Mouse (Mus musculus) adrenal gland, adult 18-20 months (tissue): ENCODE results near the gene Iqcf5. TPM values are rescaled to one million over a fixed set of nuclear protein-coding genes. Genes with fewer than 3 reads are reported as not detected.
A peak's percentile ranks its signal among the peaks of the same experiment; 100 is the strongest.

Experiments used
- DNase-seq, 2 experiments: peaks; one replicate each; pipeline ENCODE4 v3.0.0; 2021 to 2022; ENCODE audit warnings: low spot score in 2 of 2
- long read RNA-seq, 2 experiments: library from polyadenylated mRNA; stranded (forward); transcript quantifications; one replicate each; pipeline ENCODE4 v2.0.0; 2021
- total RNA-seq, 2 experiments: library from RNA; stranded (reverse); gene quantifications; 1 replicate in 1 of 2; 2 replicates in 1 of 2; pipeline ENCODE4 v1.2.3; 2021

Iqcf5 gene
- total RNA-seq: not detected
- long read RNA-seq, experiment 1: 0 reads
- long read RNA-seq, experiment 2: 0 reads

DNA sequence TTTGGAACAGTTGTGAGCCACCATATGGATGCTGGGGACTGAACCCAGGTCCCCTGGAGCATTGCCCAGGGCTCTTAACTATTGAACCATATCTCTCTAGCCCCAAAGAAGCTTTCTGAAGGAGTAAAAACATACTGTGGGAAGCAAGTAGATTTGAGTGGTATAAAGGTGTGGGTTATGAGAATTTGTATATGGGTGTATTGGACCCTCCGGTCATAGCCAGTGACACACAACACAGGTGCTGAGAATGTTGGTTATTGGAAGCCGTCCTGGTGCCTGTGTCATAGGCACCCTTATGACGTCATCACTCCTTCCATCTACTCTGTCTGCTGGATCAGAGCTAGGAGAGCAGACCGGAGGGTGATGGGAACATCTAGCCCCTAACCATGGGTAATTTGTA lies at the start of gene Iqcf5:
TSS of gene Iqcf5 (plus strand) at position 301 of the 400 bp plus-strand sequence.
- no peak for DNase-seq

DNA sequence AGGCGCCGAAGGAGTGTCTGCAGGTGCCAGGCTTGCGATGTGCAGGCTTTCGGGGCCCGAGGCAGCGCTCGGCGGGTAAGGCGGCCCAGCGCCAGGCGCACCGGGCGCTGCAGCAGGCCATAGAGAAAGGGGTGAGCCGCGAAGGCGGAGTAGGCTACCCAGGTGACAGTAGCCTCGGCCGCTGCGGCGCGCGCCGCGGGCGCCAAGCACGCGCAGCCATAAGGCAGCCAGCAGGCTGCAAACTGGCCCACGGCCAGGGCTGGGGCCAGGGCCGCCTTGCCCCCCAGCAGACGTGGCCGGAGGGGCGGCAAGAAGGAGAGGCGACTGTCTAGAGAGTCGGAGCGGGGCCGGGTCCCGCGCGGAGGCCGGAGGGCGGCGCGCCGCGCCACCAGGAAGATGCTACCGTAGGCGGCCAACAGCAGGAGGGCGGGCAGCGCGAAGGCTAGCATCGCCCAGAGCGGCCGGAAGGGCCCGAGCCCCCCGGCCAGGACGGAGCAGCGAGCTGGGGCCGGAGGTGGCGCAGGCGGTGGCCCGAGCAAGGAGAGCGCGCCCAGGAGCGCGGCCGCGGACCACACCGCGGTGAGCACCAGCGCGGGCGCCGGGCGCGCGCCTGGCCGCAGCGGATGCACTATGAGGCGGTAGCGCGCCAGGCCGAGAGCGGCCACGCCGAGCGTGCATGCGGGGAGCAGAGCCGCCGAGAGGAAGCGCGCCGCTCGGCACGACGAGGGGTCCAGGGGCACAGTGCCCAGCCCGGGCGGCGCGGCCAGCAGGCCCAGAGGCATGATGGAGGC lies 49.4 kb upstream of the Iqcf5 start:
- DNase-seq: peak in 1 of 2 experiments; percentile 39

DNA sequence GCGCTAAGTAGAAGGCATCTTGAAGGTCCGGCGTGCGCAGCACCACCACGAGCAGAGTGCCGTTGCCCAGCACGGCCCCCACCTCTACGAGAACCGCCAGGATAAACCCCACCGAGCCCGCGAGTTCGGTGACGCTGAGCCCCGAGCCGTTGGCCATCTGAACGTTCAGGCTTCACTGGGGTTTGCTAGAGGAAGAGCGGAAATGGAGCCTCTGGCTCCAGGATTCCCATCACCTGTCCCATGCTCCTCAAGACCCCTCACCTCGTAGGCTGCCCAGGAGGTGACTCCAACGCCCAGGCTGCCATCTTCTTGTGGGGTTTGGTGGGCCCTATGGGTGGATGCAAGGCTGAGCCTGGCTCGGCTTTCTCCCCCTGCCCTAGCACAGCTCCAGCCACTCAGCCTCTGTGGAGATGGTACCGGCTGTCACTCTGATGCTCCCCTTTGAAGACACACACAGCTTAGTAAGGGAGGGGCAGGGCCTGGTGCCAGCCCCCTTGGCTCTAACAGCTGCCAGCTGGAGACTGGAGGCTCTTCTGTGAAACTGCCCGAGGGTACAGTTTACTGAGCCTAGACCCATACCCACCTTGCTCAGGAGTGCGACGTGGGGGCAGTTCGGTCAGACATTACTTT lies 48.7 kb upstream of the Iqcf5 start, which contains the start of gene Gpr62:
TSS of gene Gpr62 (minus strand) at position 368 of the 630 bp plus-strand sequence.
- no peak for DNase-seq

DNA sequence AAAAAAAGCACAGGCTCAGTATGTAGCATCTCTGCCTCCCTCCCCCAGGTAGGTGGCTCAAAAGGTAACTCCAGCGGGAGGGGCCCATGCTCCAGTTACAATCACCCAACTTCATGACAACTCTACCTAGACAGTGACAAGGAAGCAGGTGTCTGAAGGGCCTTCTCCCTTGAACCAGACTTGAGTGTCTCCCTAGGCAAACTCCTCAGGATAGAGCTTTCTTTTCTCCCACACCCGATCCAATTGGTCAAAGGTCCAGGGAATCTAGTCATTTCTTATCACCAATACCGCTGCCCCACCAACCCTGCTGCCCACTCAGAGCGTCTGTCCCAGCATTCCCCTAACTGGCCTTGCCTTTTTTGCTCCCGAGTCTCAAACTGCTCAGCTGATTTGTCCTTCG lies 47.7 kb upstream of the Iqcf5 start:
- DNase-seq: no peak

DNA sequence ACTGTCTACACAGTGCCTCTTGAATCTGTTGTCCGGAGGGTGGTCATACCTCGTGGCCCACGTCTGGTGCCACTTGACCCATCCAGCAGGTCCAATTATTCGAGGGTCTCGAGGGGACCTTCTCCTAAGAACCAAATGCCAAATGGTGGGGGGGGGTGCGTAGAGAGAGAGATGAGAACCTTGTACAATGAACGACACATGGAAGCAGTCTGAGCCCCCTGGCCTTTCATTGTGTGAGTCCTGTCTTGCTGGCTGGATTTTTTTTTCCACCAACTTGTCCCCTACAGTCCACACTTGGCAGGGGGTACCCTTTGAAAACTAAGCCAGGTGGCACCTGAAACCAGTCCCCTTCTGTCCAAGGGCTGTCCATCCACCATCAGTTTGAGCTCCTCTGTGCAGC lies 46.6 kb upstream of the Iqcf5 start:
- no peak for DNase-seq

DNA sequence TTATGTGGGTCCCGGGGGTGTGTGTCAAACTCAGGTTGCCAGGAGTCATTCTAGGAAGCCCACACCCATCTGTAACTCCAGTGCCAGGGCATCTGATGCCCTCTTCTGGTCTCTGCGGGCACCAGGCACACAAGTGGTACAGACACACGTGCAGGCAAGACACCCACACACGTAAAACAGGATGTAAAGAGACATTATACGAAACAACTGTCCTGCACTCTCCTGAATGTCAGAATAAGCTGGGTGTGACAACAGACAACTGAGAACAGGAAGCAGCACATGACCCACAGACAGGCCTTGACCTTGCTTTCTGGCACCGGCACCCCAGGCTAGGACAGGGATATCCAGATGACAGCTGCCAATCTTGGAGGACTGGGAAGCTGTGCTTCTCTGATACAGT lies 45.1 kb upstream of the Iqcf5 start:
- DNase-seq: no peak

DNA sequence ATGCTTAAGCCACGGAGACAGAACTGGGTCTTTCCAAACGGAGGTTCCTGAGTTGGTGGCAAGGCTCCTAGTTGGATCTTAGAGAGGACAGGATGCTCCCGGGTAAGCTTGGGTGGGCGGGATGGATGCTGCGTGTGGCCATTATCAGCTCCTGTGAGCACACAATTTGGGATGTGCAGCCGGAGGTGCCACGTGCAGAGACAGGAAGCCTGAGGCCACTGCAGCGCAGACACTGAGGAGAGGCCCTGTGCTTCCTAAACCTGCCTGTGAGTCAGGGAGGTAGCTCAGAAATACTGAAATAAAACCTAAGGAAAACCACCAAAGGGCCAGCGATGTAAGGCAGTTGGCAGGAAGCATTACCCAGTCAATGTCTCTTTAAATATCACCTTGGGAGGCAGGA lies 44.6 kb upstream of the Iqcf5 start:
- DNase-seq: no peak

DNA sequence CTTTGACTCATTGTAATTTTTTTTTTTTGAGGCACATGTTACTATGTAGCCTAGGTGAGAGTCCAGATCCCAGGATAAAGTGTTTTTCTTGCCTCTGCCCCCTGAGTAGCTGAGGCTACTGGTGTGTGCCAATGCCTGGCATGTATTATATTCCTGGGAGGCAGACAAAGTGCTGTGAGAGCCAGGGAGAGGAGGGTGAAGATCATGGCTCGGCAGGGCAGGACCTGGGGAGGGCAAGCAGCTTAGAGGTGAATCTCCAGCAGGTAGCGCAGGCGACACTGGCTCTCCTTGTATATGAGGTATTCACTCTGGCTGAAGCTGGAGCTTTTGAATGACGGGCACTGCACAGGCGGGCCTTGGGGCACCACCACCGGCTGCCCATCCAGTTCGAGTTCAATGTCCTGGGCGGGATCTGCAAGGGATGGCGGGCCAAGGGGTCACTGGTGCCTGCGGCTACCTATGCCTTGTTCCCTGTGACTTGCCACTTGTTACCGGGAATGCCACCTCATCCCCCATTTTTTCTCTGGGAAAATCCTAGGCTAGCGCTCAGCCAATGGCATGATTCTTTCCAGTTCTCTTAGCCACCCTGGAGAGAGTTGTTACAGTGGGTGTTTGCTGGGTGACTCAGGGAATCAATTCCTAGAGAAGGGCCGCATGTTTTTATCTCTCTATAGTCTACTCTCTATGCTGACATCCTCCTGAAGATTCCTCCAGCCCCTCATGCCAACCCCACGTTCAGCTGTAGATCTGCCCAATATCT lies 43.2 kb upstream of the Iqcf5 start:
- DNase-seq: peak in 1 of 2 experiments; percentile 18

DNA sequence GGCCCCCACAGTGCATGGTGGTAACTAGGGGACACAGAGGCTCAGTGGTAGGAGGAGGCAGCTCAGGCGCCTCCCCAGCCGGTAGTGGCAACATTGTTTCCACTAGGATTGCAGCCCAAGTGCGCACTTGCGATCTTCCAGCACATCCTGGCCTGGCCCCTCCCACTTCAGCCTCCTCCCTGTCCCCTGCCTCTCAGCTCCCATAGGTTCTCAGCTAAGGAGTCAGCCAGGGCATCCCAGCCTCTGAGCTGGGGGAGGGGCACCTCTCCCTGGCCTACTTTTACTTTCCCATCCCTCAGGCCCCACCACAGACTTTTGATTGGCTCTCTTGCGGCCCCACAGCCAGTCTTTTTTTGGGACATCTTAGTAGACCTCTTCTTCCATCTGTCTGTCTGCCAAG lies 42.5 kb upstream of the Iqcf5 start:
- DNase-seq: peak in 1 of 2 experiments; percentile 34

DNA sequence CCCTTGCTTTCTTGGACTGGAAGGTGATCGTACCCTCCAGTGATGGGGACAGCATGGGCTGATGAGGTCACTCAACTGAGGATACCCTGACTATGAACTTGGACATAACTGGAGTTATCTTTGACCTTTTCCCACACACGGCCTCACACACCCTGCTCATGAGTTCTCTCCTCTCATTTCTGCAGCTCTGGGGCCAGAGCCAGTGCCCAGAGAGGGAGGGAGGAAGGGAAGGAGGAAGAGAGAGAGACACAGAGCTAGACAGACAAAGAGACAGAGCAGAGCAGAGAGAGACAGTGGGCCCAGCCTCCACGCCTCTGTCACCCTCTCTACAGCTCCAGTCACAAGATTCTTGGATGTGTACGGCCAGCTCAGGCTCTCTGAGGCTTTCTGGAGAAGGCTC lies 42.1 kb upstream of the Iqcf5 start:
- DNase-seq: peak in 1 of 2 experiments; percentile 20

DNA sequence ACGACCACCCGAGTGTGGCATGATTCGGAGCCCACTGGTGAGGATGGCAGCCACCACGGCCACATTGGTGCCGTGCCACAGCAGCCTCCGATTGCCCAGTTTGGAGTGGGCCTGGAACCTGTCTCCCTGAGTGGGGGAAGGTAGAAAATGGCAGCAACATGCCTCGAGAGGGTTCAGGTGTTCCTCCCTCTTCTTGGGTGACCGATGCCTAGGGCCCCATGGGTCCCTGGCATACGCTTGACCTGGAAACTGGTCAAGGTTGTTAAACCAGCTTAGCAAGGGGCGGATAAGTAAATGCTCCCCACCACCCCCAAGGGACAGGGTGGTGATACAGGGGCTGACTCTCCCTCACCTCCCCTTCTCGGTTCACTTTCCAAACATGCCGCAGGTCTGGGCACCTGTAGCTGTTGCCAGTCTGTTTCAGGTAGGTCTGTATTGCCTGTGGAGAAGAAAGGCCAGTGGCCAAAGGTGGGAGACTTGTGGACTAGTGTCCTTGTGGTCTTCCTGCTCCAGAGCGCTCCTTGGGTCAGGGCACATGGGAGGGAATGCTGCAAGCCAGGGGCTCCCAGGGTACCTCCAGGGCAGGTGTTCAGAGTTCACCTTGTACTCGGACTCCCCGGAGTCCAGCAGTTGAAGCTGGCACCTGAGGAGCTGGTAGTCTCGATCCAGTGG lies 41.2 kb upstream of the Iqcf5 start:
- peak in 1 of 2 experiments; percentile 26 for DNase-seq

DNA sequence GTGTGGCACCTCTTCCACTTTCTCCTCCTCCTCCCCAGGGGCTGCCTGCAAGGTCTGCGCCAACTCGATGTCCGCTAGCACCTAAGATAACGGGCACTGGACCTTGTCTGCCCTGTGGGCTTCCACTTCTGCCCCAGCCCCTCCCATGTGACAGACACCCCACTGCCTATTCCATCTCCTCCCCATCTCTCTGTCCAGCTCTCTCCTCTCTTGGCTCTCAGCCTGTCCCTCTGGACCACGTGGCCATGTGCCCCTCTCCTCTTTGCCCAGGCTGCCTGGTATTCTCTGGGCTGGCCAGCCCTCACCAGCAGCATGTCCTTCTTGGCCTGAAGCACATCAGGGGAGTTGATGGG lies 40.6 kb upstream of the Iqcf5 start:
- DNase-seq: peak in 1 of 2 experiments; percentile 22

DNA sequence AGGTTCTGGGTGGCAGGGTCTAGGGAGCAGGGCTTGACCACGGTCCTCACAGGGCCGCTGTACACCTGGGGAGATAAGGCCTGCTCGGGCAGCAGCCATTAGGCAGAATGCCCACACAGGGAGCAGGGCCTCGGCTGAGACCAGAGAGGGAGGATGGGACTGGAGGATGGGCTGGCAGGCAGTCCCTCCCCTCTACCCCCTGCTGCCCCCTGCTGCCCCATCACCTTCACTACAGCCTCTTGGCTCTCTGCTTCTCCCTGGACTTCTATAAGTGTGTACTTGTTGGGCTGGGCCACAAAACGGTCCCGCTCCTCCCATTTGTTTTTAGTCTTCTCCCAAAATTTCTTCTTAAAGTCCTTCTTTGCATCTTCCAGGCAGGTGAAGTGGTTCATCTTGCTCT lies 39.9 kb upstream of the Iqcf5 start:
- peak; percentile 51 to 64 for DNase-seq

DNA sequence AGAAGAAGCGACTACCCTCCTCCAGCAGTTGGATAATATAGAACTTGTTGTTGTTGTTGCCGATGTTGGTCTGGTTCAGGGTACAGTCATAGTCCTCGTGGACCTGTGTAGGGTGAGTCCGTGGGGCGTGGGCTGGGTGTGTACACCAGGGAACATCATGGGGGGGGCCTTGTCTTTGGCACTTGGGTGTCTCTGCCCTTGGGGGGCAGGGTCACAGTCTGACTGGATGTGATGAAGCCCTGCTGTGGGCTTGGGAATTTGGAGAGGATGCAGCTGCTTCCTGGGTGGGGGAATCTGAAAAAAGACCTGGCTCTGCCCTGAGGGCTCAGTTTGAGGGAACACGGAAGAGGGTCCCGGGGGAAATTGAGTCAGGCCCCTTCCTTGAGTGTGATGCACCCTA lies 39.3 kb upstream of the Iqcf5 start:
- DNase-seq: peak in 1 of 2 experiments; percentile 26

DNA sequence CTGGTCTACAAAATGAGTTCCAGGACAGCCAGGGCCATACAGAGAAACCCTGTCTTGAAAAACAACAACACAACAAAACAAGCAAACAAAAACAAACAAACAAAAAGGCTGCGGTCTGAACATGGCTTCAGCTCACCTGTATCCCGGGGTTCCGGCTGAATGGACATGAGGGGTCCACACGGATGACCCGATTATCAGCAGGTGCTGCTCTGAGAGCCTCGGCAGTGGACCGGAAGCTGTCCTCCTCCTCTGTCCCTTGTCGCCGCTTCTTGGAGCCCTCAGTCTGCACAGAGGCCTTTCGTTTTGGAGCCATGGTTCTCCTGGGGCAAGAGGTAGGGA lies 38.7 kb upstream of the Iqcf5 start, which contains the start of gene Rrp9:
TSS of gene Rrp9 (plus strand) at position 301 of the 339 bp plus-strand sequence.
- no peak for DNase-seq

DNA sequence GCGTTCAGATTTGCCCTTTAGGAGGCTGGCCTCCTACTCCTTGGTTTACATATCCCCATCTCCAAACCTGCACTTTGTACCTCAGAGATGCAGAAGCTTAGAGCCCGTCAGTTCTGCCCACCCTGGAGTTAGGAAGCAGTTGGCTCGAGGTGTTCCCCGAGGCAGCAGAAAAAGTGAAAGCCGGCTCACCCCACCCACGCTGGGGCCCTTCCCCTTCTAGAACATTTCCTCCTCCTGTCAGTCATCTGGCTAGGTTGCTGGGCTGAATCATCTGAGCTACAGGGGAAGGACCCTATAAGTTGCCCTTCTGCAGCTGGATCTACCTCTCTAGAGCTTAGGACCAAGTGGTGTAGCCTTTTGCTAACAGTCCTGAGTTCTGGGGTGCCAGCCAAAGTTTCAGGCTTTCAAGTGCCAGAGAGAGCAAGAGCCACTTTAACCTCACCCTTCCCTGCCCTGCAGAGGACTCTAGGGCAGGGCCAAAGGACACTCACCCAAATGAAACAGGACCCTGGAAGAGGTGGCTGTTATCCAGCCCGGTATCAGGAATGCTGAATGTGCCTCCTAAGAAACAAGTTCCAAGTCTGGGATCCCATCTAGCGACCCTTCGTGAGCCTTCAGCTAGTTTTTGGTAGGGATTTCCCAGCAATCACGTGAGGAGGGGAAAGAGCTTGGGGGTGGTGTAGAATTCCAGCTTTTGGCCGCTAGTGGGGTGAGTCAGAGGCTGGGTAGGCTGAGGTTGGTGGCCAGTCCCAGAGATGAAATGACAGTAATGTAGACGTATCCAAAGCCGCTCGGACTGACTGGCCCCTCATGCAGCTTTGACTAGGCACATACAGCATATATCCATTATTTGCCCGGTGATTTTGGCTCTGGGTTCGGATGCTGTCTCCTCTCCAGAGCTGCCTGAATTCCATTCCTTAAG lies 38.1 kb upstream of the Iqcf5 start:
- peak; percentile 60 to 62 for DNase-seq

DNA sequence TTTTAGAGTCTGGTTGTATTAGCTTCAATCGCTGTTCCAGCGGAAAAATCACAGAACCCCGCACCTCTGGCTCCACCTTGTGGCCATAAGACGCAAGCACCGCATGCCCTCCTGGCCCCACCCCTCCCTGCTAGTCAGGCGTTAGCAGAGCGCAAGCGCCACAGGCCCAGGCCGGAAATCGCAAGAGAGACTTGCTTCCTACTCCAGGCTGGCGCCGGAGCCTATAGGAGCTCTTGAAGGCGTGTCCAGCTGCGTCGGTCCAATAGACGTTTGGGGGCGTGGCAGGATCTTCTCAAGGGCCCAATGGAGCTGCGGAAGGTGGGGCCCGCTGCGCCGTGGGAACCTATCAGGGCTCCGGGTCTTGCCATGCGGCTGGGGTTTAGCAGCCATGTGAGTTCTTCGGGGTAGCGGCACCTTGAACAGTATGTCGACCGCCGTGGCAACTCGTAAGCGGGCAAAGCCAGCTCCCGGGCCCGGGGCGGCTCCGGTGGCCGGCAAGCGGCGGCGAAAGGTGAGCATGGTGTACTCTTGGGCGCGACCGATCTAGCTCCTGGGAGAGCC lies 37.4 kb upstream of the Iqcf5 start, which contains the start of gene Parp3:
TSS of gene Parp3 (minus strand) at position 26 of the 561 bp plus-strand sequence.
- DNase-seq: peak; percentile 94 to 97

DNA sequence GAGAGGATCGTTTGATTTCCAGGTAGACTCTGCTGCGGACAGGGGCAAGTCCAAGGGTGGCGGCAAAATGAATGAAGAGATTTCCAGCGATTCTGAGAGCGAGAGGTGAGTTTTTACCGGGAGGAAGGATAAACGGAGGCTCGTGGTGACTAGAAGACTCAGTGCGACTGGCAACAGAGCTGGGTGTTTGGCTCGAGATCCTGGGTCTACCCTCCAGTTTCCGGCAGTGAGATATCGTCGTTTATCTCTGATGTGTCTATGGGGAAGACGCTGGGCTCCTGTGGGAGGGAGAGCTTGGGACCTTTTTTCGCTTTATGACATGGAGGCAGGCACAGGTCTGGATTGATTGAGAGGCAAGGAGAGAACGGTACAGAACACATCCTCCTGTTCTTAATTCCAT lies 36.7 kb upstream of the Iqcf5 start:
- DNase-seq: peak in 1 of 2 experiments; percentile 12

DNA sequence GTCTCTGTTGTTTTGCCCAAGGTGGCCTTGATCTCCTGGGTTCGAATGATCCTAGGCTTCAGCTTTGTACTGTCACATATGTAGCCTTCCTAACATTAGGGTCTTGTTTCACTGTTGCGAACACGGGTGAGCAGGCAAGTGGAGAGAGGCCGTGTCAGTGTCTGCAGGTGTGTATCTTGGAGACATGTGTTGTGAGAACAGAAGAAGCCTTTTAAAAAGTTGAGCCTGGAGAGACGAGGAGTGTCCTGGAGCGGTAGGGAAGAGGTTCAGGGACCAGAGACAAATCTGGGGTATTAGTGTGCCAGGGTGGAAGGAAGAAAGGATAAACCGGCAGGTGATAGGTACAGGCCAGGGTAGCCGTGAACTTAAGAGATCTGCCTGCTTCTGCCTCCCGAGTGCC lies 36.3 kb upstream of the Iqcf5 start:
- DNase-seq: no peak

DNA sequence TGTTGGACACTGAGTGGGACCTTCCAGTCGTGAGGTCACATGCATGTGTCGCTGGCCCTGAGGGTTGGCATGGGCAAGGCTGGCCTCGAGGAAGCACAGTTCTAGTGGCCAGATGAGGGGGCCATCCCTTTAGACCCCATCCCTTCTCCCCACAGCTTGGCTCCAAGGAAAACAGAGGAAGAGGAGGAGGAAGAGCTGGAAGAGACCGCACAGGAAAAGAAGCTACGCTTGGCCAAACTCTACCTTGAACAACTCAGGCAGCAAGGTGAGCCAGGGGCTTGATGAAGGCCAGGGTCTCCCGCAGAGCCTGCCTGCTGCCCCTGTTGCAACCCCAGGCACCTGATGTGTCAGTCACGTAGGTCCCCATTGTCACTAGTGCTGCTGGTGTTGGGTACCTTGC lies 33.8 kb upstream of the Iqcf5 start:
- DNase-seq: no peak
